Mouse (Mus musculus): Measurements from ENCODE around the gene Cnih2. TPM values are rescaled to one million over a fixed set of nuclear protein-coding genes. Genes with fewer than 3 reads are reported as not detected.
A peak's percentile ranks its signal among the peaks of the same experiment; 100 is the strongest.

Cnih2 gene
- 4.6 and 5.8 TPM in 2 replicates for polyA plus RNA-seq (2015; fragmentation: Nextera tagmentation; extraction: Ambion mirVana)

- ATAC-seq (ENCODE audit: extremely low read depth, insufficient number of reproducible peaks, low FRiP score, low TSS enrichment), result 0 out of 2 replicates have a peak, but pooled peaks have one; percentile 39
- peak within 1 kb of the TSS; percentile 93 for H3K4me2 ChIP-seq
- H3K9me3 ChIP-seq, result no peaks in the 10 kb centered on the region
- peaks cover 15% of the 10 kb centered on the region; the same call in 1 of the 2 replicates for H3K27me3 ChIP-seq (replicated peaks)
- peaks cover 48% of the 10 kb centered on the region for H3K36me3 ChIP-seq
- H3K9ac ChIP-seq, result peak within 1 kb of the TSS; percentile 89
- 2% methylated on average over 40 of the region's 48 CpGs for WGBS
- peak within 1 kb of the TSS; percentile 58 for H3K4me3 ChIP-seq
- H3K4me1 ChIP-seq, result peaks cover 66% of the 10 kb centered on the region
- peak within 1 kb of the TSS; percentile 28; the same call in 1 of the 2 replicates for H3K27ac ChIP-seq (replicated peaks)
Measured at GRCm38 (mm10) chr19:5098363-5099143, at the start of gene Cnih2. Cnih2 (minus strand) TSS chr19:5098521.

GRCm38 (mm10) chr19:5139640-5140039 is 41.3 kb upstream of the Cnih2 start:
- Histone ChIP-seq H3K27me3 (replicated peaks) (no peaks in the 10 kb centered on the region), H3K9me3 (no peaks in the 10 kb centered on the region), H3K36me3 (peaks cover 83% of the 10 kb centered on the region), H3K4me1 (no peaks in the 10 kb centered on the region), H3K27ac (replicated peaks) (no peak overlapping the region), H3K4me2 (no peak overlapping the region), H3K4me3 (no peak overlapping the region), H3K9ac (no peak overlapping the region)
- ATAC-seq (ENCODE audit: extremely low read depth, insufficient number of reproducible peaks, low FRiP score, low TSS enrichment), result no peak
- 4% methylated on average over 2 of the region's 2 CpGs for WGBS

- no peak for ATAC-seq (ENCODE audit: extremely low read depth, insufficient number of reproducible peaks, low FRiP score, low TSS enrichment)
- Histone ChIP-seq H3K36me3 (peaks cover 34% of the 10 kb centered on the region), H3K9ac (no peak overlapping the region), H3K9me3 (no peaks in the 10 kb centered on the region), H3K4me2 (no peak overlapping the region), H3K4me1 (peaks cover 4% of the 10 kb centered on the region; the same call in 1 of the 2 replicates), H3K27ac (replicated peaks) (no peak overlapping the region), H3K27me3 (replicated peaks) (peaks cover 9% of the 10 kb centered on the region), H3K4me3 (no peak overlapping the region)
- WGBS, result 73% methylated on average over 4 of the region's 4 CpGs
Measured at GRCm38 (mm10) chr19:5131237-5131636, 32.9 kb upstream of the Cnih2 start.

- WGBS, result 38% methylated on average over 1 of the region's 1 CpGs
- no peak for ATAC-seq (ENCODE audit: extremely low read depth, insufficient number of reproducible peaks, low FRiP score, low TSS enrichment)
Measured at GRCm38 (mm10) chr19:5129770-5130169, 31.4 kb upstream of the Cnih2 start.

GRCm38 (mm10) chr19:5124055-5124614 is 25.8 kb upstream of the Cnih2 start:
- 66% methylated on average over 6 of the region's 7 CpGs for WGBS
- peaks cover 11% of the 10 kb centered on the region; the same call in 1 of the 2 replicates for H3K4me1 ChIP-seq
- no peaks in the 10 kb centered on the region for H3K36me3 ChIP-seq
- H3K4me3 ChIP-seq, result no peak overlapping the region
- H3K9ac ChIP-seq, result no peak overlapping the region
- no peak overlapping the region for H3K4me2 ChIP-seq
- no peaks in the 10 kb centered on the region for H3K9me3 ChIP-seq
- peaks cover 18% of the 10 kb centered on the region for H3K27me3 ChIP-seq (replicated peaks)
- H3K27ac ChIP-seq (replicated peaks), result no peak overlapping the region
- no peak for ATAC-seq (ENCODE audit: extremely low read depth, insufficient number of reproducible peaks, low FRiP score, low TSS enrichment)

More at GRCm38 (mm10) chr19:5129770-5130169, 31.4 kb upstream of the Cnih2 start:
- no peaks in the 10 kb centered on the region for H3K9me3 ChIP-seq
- H3K4me2 ChIP-seq, result no peak overlapping the region
- peaks cover 4% of the 10 kb centered on the region; the same call in 1 of the 2 replicates for H3K4me1 ChIP-seq
- H3K9ac ChIP-seq, result no peak overlapping the region
- no peak overlapping the region for H3K27ac ChIP-seq (replicated peaks)
- no peak overlapping the region for H3K4me3 ChIP-seq
- peaks cover 9% of the 10 kb centered on the region for H3K27me3 ChIP-seq (replicated peaks)
- peaks cover 20% of the 10 kb centered on the region for H3K36me3 ChIP-seq

- Histone ChIP-seq H3K27ac (replicated peaks) (no peak overlapping the region), H3K36me3 (no peaks in the 10 kb centered on the region), H3K9me3 (no peaks in the 10 kb centered on the region), H3K27me3 (replicated peaks) (peaks cover 15% of the 10 kb centered on the region), H3K9ac (no peak overlapping the region), H3K4me3 (no peak overlapping the region), H3K4me1 (peaks cover 18% of the 10 kb centered on the region), H3K4me2 (no peak overlapping the region)
- ATAC-seq (ENCODE audit: extremely low read depth, insufficient number of reproducible peaks, low FRiP score, low TSS enrichment), result no peak
- 76% methylated on average over 3 of the region's 3 CpGs for WGBS
Measured at GRCm38 (mm10) chr19:5123241-5123640, 24.9 kb upstream of the Cnih2 start.

GRCm38 (mm10) chr19:5122492-5122891 is 24.2 kb upstream of the Cnih2 start:
- no peaks in the 10 kb centered on the region for H3K36me3 ChIP-seq
- H3K4me2 ChIP-seq, result no peak overlapping the region
- no peak overlapping the region for H3K4me3 ChIP-seq
- H3K9ac ChIP-seq, result 0 out of 2 replicates have a peak overlapping the region, but pooled peaks have one; percentile 3
- peaks cover 18% of the 10 kb centered on the region for H3K4me1 ChIP-seq
- no peak for ATAC-seq (ENCODE audit: extremely low read depth, insufficient number of reproducible peaks, low FRiP score, low TSS enrichment)
- WGBS, result 33% methylated on average over 10 of the region's 10 CpGs
- no peaks in the 10 kb centered on the region for H3K9me3 ChIP-seq
- H3K27ac ChIP-seq (replicated peaks), result no peak overlapping the region
- peaks cover 13% of the 10 kb centered on the region; the same call in 1 of the 2 replicates for H3K27me3 ChIP-seq (replicated peaks)

- H3K4me2 ChIP-seq, result peak within 1 kb of the TSS; percentile 80
- peaks cover 10% of the 10 kb centered on the region; the same call in 1 of the 2 replicates for H3K27me3 ChIP-seq (replicated peaks)
- H3K4me3 ChIP-seq, result peak within 1 kb of the TSS; percentile 71
- H3K4me1 ChIP-seq, result peaks cover 23% of the 10 kb centered on the region
- H3K9ac ChIP-seq, result peak within 1 kb of the TSS; percentile 91
- no peaks in the 10 kb centered on the region for H3K9me3 ChIP-seq
- H3K27ac ChIP-seq (replicated peaks), result peak within 1 kb of the TSS; percentile 89
- peak; percentile 85 for ATAC-seq (ENCODE audit: extremely low read depth, insufficient number of reproducible peaks, low FRiP score, low TSS enrichment)
- H3K36me3 ChIP-seq, result peaks cover 20% of the 10 kb centered on the region
- WGBS, result under 1% methylated on average over 18 of the region's 18 CpGs
Measured at GRCm38 (mm10) chr19:5118384-5118698, 20.0 kb upstream of the Cnih2 start, which contains the start of gene Klc2. Klc2 (minus strand) TSS chr19:5118560.

- under 1% methylated on average over 77 of the region's 83 CpGs for WGBS
- ATAC-seq (ENCODE audit: extremely low read depth, insufficient number of reproducible peaks, low FRiP score, low TSS enrichment), result peak; percentile 73
- Histone ChIP-seq H3K27ac (replicated peaks) (peak overlapping the region; percentile 89), H3K4me2 (peak overlapping the region; percentile 80), H3K4me1 (peaks cover 21% of the 10 kb centered on the region), H3K4me3 (peak overlapping the region; percentile 71), H3K9ac (peak overlapping the region; percentile 91), H3K27me3 (replicated peaks) (peaks cover 10% of the 10 kb centered on the region; the same call in 1 of the 2 replicates), H3K36me3 (peaks cover 25% of the 10 kb centered on the region), H3K9me3 (no peaks in the 10 kb centered on the region)
Measured at GRCm38 (mm10) chr19:5117494-5118383, 19.4 kb upstream of the Cnih2 start.

- H3K4me1 ChIP-seq, result peaks cover 13% of the 10 kb centered on the region
- H3K27me3 ChIP-seq (replicated peaks), result peaks cover under 1% of the 10 kb centered on the region; the same call in 1 of the 2 replicates
- no peak overlapping the region for H3K4me3 ChIP-seq
- H3K27ac ChIP-seq (replicated peaks), result no peak overlapping the region
- no peak overlapping the region for H3K4me2 ChIP-seq
- H3K9ac ChIP-seq, result no peak overlapping the region
- H3K36me3 ChIP-seq, result peaks cover 65% of the 10 kb centered on the region
- ATAC-seq (ENCODE audit: extremely low read depth, insufficient number of reproducible peaks, low FRiP score, low TSS enrichment), result no peak
- no peaks in the 10 kb centered on the region for H3K9me3 ChIP-seq
- WGBS, result 91% methylated on average over 7 of the region's 7 CpGs
Measured at GRCm38 (mm10) chr19:5113783-5114182, 15.5 kb upstream of the Cnih2 start.
